Mouse (Mus musculus): Measurements from ENCODE around the gene Plpp6. TPM values are rescaled to one million over a fixed set of nuclear protein-coding genes. Genes with fewer than 3 reads are reported as not detected.

Gene Plpp6
- total RNA-seq, 1 experiment from 2014 or later = 8.2 TPM

- ATAC-seq (replicated peaks in 1 of 2; ENCODE audit: insufficient read depth in 1 of 2, low FRiP score in 2 of 2, low TSS enrichment in 1 of 2, low read depth in 1 of 2, poor library complexity in 2 of 2, severe bottlenecking in 2 of 2) = no peak
These were observed 51.9 kb downstream of the Plpp6 start for GRCm38 (mm10) chr19:29015410-29016203.

GRCm38 (mm10) chr19:29016204-29016765 lies 52.5 kb downstream of the Plpp6 start:
- ATAC-seq (replicated peaks in 1 of 2; ENCODE audit: insufficient read depth in 1 of 2, low FRiP score in 2 of 2, low TSS enrichment in 1 of 2, low read depth in 1 of 2, poor library complexity in 2 of 2, severe bottlenecking in 2 of 2) = no peak

Other genes starting within 250 kb of the Plpp6 start
- gene Slc1a1, start 128.9 kb upstream of the Plpp6 start, total RNA-seq (2017) = 0.65 TPM in 1 of 2 replicates, not detected in the other
- gene 4430402I18Rik, start 3.8 kb downstream of the Plpp6 start, total RNA-seq (2017) = 0.75 TPM in 1 of 2 replicates, not detected in the other
- 41.5 and 51.0 TPM in 2 replicates for gene Cdc37l1, start 26.4 kb downstream of the Plpp6 start, total RNA-seq (2017)
- 32.7 and 45.0 TPM in 2 replicates for gene Ak3, start 84.0 kb downstream of the Plpp6 start, total RNA-seq (2017)
- gene Rcl1, start 137.4 kb downstream of the Plpp6 start, total RNA-seq (2017) = 73.6 and 73.8 TPM in 2 replicates

Data from hematopoietic stem cell, adult 5-6 weeks (primary cell).